Mouse (Mus musculus): ENCODE results near the gene Map2k2.
"Not testable (repeated sequence)": the region's sequence is repeated elsewhere in the genome, so short reads cannot be mapped to it uniquely, and the experiment has no call there.

Gene Map2k2

GRCm38 (mm10) chr10:81177491-81177925 is 71.8 kb downstream of the Map2k2 start:
- DNase-seq: peak; percentile 47

DNA sequence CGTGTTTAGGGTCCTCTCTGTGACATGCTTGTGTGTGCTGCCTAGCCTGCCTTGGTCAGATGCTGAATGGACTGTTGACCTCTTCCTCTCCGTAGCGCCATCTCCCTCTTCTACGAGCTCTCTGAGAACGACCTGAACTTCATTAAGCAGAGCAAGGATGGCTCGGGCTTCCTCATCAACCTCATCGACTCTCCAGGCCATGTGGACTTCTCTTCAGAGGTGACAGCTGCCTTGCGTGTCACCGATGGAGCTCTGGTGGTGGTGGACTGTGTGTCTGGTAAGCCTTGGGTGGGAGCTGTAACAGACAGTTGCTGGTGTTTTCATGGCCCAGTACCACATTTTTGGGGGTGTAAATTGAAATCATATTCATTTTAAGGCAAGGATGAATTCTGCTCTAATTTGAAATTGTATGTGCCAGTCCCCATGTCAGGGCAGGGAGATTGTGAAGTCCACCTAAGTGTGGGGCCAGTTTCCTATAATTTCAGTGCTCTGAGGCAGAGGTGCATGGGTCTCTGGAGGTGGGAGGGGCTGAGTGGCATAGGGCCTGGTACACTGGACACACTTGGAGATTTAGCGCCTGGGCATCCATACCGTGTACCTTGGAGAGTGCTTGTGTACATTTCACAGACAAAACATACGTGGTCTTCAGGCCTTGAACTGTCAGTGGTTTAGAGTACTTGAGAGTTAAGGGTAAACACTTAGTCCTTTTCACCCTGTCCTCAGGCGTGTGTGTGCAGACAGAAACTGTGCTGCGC is 72.4 kb downstream of the Map2k2 start:
- no peak for DNase-seq

DNA sequence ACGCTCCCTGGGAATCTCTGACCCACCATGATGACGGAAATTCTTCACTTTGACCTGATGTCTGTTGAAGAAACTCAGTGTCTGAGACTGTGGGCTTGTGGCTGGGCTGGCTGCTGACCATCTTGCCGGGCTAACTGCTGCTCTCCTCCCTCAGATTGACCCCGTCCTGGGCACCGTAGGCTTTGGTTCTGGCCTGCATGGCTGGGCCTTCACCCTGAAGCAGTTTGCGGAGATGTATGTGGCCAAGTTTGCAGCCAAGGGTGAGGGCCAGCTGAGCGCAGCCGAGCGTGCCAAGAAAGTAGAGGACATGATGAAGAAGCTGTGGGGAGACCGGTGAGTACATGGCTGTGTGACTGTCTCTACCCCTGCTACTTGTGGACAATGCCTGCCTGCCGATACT is 73.2 kb downstream of the Map2k2 start:
- no peak for DNase-seq

- DNase-seq: no peak
These were observed 74.0 kb downstream of the Map2k2 start for GRCm38 (mm10) chr10:81179451-81180342.

DNA sequence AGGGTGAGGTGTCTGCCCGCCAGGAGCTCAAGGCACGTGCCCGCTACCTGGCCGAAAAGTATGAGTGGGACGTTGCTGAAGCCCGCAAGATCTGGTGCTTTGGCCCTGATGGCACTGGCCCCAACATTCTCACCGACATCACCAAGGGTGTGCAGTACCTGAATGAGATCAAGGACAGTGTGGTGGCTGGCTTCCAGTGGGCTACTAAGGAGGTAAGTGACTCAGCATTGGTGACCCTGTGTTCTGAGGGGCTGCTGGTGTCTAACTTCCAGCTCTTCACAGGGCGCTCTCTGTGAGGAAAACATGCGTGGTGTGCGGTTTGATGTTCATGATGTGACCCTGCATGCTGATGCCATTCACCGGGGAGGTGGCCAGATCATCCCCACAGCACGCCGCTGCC is 75.2 kb downstream of the Map2k2 start:
- no peak for DNase-seq

DNA sequence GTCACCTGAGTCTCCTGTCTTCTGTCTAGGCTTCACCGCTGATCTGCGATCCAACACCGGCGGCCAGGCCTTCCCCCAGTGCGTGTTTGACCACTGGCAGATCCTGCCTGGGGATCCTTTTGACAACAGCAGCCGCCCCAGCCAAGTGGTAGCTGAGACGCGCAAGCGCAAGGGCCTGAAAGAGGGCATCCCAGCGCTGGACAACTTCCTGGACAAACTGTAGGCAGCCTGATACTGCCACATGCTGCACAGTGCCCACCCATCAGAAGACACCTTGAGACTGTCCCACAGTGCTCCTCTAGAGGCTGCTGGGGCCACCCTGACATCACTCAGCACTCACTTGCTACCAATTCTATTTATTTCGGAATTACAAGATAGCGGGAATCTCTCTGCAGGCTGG is 76.1 kb downstream of the Map2k2 start:
- not testable (repeated sequence) for DNase-seq

- peak; percentile 98 for DNase-seq
These were observed 76.9 kb downstream of the Map2k2 start, which contains the start of gene Dapk3 for GRCm38 (mm10) chr10:81182336-81183333. Dapk3 (plus strand) TSS chr10:81183005.

All from lung, postnatal 36 days (tissue).